Mouse (Mus musculus) brain, embryonic 18.5 days (tissue): Measurements from ENCODE around the gene Tcaim.
"Not testable (repeated sequence)": the region's sequence is repeated elsewhere in the genome, so short reads cannot be mapped to it uniquely, and the experiment has no call there.

Experiments used
- DNase-seq: peaks from one replicate; pipeline ENCODE4 v3.0.0-alpha.2; 2012; ENCODE audit warnings: low read depth, low spot score

Tcaim gene

DNA sequence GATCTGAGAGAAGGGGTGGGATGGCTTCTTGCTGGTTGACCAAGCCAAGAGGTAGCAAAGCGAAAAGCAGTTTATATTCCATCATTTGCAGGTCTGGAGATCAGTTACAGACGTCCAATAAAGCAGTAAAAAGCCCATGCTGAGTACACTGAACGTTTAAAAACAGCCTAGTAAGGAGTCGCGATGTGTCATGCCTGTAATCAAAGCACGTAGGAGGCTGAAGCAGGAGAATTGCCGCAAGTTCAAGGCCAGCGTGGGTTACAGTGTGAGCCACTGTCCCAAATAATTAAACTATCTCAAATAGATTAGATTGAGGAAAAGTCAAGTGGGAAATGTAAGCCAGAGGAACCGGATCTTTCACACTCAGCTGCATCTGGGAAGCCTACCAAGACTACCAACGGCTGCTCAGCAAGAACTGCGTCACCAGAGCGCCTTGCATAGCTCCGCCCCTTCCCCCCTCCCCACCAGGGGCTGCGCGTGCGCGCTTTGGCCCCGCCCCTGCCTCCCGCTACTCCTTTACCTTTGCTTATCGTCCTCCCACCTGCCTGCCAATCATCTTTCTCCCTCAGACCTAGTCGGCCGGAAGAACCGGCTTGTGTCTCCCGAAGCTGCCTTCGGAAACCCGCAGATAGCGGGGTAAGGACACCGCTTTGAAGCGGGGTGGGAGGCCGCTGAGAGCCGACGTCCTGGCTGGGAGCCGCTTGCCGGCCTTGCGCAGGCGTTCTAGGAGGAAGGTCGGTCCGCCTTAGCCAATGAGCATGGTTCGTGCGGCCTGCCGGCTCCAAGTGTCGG, at the start of gene Tcaim:
TSS of gene Tcaim (plus strand) at position 487 of the 792 bp plus-strand sequence.
- peak; percentile 86 for DNase-seq

DNA sequence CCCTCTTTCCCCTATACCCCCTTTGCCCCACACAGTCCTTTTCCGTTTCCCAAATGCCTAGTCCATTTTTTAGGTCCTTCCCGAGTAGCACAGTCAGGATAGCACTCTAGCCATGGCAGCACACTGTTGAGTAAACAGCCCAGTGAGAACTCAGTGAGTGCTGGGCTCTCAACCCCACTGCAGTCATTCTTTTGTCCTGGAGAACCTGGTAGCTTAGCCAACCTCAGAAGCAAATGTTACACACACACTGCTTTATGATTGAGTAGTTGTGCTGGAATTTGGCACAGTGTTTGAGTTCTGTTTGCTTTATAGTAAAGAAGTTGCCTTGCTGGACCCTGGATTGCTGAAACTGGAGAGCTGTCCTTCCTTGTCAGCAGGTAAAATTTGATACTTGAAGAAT, 47.7 kb upstream of the Tcaim start:
- no peak for DNase-seq

DNA sequence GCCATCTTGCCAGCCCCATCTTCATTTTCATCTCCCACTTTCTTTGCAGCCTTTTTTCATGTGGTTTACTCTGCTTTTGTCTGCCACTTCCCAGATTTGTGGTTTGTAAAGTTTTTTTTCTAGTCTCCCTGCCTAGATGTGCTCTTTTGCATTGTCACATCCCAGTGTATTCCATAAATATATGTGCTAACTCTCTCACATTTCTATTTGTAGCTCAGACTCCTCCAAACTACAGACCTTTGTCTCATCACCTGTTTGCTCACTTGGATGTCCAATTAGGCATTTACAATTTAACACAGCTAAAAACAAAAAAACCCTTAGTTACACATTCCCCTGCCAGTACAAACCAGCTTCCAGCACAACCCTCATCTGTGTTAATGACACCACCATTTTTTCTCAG, 45.2 kb upstream of the Tcaim start:
- no peak for DNase-seq

DNA sequence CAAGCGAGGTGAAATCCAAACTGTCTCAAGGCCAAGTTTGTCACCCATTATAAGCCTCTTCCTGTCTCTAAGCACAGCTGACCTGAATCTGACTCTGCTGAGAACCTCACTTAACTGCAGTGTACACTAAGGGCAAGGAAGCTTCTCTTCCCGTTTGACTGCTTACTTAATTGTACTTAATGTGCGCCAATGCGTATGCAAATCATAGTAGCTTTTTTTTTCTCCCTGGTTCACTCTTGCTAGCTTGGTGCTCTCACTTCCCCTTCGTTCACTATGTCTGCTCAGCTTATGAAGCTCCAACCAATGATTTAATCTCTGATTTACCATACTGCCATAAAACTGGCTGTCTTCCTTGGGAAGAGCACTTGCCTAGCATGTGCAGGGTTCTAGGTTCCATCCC, 20.1 kb upstream of the Tcaim start:
- DNase-seq: no peak

DNA sequence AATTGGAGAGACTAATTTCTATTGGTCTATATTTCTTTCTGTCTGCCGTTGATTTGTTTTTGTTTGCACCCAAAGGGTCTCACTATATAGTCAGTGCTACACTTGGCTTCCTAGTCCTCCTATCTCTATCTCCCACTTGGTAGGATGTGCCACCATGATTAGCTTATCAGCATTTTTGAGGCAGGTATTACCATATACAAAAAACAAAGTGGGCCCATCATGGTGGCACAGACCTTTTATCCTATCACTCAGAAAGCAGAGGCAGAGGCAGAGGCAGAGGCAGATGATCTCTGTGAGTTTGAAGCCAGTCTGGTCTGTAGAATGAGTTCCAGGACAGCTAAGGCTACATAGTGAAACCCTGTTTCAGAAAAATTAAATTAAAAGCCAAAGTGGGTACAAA, 18.8 kb upstream of the Tcaim start:
- DNase-seq: no peak

DNA sequence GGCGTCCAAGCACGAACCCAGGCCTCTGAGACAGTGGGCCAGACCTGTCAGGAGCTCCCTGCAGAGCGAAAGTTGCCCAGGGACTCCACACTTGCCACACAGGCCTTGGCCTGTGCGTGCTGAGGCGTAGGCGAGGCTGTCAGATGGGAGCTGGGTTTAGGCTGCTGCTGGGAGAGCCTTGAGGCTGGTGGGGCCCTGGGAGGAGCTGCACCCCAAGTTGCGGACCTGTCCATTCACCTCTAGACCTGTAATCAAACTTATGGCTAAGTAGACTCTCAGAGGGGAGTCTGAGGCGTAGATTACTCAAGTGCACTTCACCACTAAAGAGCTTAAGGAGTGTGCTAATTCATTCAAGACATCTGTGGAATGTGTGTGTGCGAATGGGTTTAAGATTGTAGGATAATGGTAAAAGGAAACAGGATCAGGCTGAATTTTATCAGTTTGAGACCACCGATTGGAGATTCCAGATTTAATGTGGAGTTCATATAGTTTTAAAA, 554 bp downstream of the Tcaim start:
- no peak for DNase-seq

DNA sequence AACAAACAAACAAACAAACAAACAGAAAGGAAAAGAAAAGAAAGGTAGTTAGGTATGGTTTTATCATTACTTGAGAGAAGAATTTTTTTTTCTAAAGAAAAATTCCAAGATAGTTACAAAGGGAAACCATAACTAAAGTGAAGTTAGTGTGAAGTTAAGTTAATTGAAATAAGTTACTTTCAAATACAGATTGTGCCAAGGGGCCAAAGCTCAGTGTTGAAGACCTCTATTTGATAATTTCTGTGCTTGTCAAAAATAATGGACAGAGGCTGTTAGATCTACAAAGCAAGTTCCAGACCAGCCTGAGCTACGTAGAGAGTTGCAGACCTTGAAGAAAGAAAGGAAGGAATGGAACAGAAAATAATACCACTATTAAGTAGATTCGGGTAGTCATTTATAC, 1.8 kb downstream of the Tcaim start:
- DNase-seq: no peak

DNA sequence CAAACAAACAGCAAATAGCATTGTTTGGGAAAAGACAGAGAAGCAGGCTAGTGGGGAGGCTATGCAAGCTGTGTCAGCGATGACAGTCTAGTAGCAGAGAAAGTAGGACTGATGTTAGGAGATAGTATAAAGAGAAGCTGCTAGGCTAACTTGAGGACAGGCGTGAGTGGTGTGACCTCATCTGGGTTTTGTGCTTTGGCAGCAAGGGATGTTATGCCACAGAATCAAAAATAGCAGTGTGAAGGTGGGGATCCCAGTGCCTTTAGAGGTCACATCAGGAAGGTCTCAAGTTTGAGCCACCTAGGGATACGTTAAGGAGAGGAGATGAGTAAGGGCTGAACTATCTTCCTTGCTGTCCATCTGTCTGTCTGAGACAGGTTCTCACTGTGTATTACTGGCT, 4.9 kb downstream of the Tcaim start:
- no peak for DNase-seq

DNA sequence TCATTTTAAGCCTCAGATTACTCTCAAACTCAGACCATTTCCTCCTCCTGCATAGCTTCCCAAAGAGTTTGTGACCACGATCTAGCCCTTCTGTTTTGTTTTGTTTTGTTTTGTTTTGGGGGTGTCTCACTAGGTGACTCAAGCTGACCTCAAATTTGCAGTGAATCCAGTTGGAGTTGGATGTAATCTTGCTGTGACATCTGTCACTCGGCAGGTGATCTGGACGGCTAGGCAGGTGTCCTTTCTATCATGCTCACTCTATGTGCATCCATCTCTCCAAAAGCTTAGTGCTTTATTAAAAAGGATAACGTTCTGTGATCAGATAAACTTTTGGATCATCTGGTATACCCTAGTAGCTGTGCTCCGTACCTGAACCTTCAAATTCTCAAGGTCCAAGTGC, 7.0 kb downstream of the Tcaim start:
- no peak for DNase-seq

DNA sequence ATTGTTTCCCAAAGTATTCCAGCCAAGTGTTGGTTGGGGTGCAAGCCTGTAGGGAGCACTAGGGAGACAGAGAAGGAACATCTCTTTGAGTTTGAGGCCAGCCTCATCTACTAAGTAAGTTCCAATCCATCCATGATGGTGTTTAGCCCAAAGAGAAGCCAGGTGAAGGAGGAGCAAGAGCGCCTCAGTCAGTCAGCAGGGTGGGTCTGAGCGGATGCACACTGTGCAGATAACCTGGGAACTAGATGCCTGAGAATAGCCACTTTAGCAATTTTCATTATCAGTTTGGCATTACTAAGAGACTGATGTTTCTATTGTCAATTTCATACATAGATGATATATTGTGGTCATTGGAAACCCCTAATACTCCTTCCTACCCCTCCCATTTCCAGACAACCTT, 9.4 kb downstream of the Tcaim start:
- no peak for DNase-seq

DNA sequence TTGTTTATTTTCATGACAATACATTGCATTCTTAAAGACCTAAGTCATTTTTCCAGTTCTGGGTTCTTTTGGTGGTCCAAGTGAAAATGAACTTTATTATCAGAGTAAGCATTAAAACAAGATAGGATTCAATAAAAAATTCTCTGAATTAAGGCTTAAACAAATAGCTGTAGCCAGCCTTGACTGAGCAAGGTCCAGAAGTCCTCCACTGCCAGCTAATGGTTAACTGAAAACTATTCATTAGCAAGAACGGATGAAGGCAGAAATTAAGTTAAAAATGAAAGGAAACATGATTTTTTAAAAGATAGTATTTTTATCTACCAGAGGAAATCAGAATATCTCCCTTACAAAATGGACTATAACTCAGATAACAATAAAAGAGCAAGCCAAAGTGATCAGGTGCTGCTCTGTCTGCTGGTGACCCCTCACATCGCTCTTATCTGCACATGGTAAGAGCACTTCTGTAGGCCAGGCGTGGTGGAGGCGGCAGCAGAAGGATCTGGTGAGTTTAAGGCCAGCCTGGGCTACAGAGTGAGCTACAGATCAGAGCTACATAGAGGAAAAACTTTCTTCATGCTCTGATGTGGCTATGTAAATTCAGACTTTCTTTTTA, 10.0 kb downstream of the Tcaim start:
- no peak for DNase-seq

DNA sequence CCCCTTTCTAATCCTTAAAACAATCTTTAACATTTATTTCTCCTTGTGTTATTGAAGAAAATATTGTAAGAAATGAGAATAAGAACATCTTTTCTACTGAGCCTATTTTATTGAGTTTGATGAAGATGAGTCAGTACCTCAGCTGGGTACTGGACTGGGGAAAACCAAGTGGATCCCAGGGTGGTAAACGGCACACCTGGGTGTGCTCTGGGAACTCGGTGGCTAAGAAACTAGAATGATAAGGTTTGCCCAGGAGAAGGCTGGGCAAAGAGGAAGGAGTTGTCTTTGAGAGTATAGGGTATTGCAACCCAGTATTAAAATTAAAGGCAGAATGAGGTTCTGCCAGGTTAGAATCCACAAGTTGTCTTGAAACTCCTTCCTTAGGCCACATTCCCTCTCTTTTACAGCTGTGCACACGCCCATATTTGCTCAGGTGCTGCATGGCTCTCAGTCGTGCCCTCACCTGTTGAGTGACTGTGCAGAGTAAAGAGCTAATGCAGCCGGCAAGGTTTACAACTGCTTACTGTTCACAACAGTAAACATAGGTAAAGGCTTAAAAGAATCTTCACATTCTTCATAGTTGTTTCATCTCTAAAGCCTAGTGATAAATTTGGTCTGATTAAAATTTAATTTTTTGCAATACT, 18.2 kb downstream of the Tcaim start:
- DNase-seq: no peak

DNA sequence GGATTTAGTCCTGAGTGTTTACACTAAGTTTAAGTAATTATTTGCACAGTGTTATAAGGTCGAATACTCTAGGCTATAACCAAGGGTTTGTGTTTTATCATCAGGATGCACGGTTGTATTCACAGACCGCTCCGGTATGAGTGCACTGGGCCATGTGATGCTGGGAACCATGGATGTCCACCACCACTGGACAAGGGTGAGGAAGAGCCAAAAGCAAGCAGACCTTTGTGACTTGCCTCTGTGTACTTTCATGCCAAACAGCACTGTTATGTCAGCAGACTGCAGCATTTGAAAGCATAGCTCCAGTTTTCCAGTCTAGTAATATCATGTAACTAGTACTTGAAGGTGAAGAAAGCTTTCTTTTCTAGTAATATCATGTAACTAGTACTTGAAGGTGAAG, 21.4 kb downstream of the Tcaim start:
- no peak for DNase-seq

DNA sequence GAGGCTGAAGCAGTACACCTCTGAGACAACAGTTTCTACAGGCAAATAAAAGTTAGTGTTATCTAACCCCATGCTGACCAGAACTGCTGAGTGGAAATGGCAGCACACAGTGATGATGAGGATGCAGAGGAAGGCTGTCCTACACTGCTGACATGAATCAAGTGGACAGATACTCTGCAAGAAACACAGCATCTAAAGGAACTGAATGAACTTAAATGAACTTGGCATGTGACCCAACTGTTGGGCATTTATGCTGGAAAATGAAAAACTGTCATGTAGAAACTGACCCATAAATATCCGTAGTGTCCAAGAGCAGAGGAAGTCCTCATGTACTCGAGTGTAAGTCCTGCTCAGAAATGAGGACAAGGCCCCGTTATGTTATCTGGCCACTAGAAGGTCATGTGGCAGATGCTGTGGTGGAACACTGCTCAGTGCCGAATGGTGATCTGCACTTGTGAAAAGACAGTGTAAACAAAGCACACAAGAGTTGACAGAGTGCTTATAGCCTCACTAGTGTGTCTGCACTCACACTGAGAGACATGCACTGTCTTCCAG, 24.6 kb downstream of the Tcaim start:
- no peak for DNase-seq

DNA sequence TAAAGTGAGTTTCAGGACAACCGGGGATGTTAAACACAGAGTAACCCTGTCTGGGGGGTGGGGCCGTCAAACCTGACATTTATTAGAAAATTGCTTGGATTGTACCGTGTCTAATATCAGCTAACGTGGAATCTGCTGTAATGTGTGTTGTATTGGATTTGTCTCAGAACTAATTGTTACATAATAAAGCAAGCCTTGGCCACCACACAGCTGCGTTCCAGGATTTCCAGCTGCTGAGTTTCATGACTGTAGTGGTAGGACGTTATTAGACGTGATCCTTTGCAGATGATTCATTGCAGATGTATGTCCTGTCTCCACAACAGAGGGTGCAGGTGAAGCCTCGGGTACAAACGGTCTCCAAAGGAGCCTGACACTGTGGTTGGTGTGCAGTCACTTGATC, 30.8 kb downstream of the Tcaim start:
- no peak for DNase-seq

DNA sequence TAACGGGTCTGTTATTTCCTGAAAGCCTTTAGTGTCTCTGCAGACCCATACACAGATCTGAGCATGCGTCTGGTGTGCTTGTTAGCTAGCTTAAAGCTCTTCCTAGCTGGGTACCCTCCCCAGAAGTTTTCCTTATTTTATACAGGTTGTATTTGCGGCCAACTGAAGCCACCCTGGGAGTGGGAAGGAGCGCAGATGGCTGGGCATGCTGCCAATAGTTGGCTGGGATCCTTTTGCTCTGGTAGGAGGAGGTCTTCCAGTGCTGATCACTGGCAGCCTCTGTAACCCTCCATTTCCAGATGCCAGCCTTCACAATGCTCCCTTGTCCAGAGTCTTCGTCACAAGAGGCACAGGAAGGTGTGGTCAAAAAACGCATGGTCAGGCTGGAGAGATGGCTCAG, 31.5 kb downstream of the Tcaim start:
- peak; percentile 47 for DNase-seq

DNA sequence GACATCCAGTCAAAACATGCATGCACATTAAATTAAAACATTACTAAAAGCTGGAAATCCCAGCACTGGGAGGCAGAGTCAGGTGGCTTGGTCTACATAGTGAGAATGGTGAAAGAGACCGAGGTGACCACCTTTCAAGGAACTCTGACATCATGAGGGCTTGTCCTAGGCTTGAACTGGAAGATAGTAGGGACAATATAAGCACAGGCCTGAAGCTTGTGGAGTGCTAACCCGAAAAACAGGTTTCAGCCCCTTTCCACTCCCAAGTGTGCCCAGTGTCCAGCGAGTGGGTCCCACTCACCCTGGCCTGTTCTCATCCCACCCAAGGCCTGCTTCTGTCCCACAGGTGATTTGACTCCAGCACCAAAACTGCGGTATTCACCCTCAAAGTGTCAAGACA, 31.9 kb downstream of the Tcaim start:
- no peak for DNase-seq

DNA sequence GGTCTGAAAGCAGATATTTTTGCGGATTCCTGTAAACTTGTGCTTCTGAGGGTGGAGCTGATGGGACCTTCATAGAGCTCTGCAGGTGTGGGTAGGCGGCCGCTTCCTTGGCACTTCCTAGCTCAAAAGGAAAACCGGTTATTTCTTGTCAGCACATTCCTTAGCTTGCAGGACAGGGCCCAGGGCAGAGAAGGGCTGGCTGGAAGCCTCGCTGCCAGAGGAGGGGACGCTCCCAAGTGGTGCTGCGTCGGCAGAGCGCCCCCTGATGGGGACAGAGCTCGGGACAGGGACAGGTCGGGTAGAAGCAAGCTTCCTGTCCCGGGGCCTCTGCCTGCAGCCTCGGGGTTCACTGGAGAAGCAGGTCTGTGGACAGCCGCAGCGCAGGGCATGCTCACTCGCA, 32.3 kb downstream of the Tcaim start:
- no peak for DNase-seq

DNA sequence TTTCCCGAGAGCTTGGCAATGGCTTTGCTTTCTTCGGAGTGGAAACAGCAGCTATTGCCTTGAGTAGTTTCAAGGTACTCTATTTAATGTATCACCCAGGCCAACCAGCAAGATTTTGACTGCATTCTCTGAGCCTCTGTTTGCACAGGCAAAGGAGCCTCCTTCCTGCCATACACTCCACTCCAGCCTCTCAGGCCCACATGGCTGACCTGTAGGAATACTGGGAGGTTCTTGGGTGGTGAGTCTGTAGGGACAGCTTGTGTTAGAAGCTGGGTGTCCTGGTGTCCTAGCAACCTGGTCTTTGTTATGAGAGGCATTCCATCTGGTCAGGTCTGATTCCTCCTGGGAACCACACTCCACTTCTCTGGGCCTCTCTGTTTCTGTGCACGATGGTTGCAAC, 38.4 kb downstream of the Tcaim start, which contains the start of gene Gm35549:
TSS of gene Gm35549 (minus strand) at position 276 of the 400 bp plus-strand sequence.
- DNase-seq: no peak

DNA sequence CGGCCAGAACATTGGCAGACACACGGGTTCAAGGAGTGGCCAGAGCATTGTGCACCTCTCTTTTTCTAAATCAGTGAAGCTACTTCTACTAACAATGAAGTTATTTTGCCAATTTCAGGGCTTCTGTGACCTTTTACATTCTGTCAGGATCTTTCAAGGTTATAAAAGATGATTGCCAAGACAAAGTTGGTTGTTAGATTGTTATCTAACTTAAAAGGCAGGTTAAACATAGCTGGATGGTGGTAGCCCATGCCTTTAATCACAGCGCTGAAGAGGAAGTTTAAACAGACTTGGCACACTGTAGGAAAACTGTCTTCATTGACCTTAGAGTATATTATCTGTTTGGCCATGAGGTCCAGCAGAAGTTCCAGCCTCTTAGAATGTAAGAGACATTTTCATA, 40.3 kb downstream of the Tcaim start:
- DNase-seq: no peak

DNA sequence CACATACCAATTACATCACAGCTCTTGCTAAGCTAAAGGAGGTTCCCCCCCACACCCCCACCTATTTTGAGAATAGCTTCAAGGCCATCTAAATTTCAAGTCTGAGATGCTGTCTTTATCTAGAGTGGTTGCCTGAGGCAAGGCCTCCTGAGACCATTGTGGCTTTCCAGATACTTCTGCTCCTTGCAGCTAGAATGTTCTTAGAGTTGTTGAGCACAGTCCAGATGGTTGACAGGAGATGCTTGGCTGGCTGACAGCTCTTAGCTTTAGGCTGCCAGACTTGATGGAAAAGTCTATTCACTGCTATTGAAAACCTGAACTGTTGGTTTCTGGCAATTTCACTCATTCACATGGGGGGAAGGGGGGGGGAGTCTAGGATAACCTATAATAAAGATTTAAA, 40.8 kb downstream of the Tcaim start:
- peak; percentile 18 for DNase-seq

DNA sequence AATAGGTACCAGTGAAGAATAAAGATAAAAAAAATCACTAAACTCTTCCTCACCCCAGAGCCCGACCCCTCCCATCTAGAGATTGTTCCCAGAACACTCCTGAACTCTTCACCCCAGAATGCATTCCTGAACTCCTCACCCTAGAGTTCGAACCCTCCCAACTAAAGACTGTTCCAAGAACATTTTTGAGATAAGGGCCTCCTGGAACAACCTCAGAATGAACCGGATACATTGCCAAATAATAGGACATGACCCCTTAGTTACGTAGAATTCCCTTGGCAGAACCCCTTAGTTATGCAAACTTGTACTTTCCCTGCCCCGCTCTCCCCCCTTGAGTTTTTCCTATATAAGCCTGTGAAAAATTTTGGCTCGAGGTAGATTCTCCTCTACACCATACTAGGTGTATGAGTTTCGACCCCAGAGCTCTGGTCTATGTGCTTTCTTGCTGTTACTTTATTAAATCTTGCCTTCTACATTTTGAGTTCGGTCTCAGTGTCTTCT, 42.5 kb downstream of the Tcaim start:
- DNase-seq: not testable (repeated sequence)
